Mouse (Mus musculus) ES-Bruce4 (cell line): ENCODE measurements around the gene Ank3. TPM values are rescaled to one million over a fixed set of nuclear protein-coding genes. Genes with fewer than 3 reads are reported as not detected.

ENCODE experiments used
- H3K27ac ChIP-seq: 2 replicates; pipeline ENCODE4 v1.5.1; 2012; ENCODE audit warnings: low read length, inconsistent platforms; ENCODE audit not compliant: insufficient read depth
- H3K27me3 ChIP-seq: 2 replicates; pipeline ENCODE4 v1.6.1; 2012; ENCODE audit warnings: mild to moderate bottlenecking, low read length, inconsistent platforms; ENCODE audit not compliant: control insufficient read depth, poor library complexity, insufficient read depth, severe bottlenecking
- H3K36me3 ChIP-seq: 2 replicates; pipeline ENCODE4 v1.6.1; 2012; ENCODE audit warnings: inconsistent platforms, mild to moderate bottlenecking, low read length, moderate library complexity; ENCODE audit not compliant: control insufficient read depth, poor library complexity, insufficient read depth, severe bottlenecking
- H3K4me1 ChIP-seq: one replicate; pipeline ENCODE4 v1.8.1; 2011; ENCODE audit warnings: low read length; ENCODE audit not compliant: control insufficient read depth, insufficient read depth
- H3K4me3 ChIP-seq: 2 replicates; pipeline ENCODE4 v1.5.1; 2011; ENCODE audit warnings: low read depth, mild to moderate bottlenecking, low read length
- H3K9ac ChIP-seq: 2 replicates; pipeline ENCODE4 v1.6.1; 2012; ENCODE audit warnings: low read depth, mild to moderate bottlenecking, inconsistent platforms; ENCODE audit not compliant: poor library complexity, severe bottlenecking
- H3K9me3 ChIP-seq: replicated peaks from 2 replicates; pipeline ENCODE4 v1.6.1; 2012; ENCODE audit warnings: mild to moderate bottlenecking, low read length, inconsistent platforms; ENCODE audit not compliant: control insufficient read depth, poor library complexity, insufficient read depth, severe bottlenecking
- CTCF ChIP-seq: IDR thresholded peaks from one replicate; pipeline ENCODE4 v1.8.1; 2011; ENCODE audit warnings: low read depth, low read length
- EP300 ChIP-seq: IDR thresholded peaks from 2 replicates; pipeline ENCODE4 v1.6.1; 2011; ENCODE audit warnings: low read depth, low read length; ENCODE audit not compliant: insufficient read depth
- POLR2A ChIP-seq: IDR thresholded peaks from one replicate; pipeline ENCODE4 v1.8.1; 2011; ENCODE audit warnings: low read length; ENCODE audit not compliant: insufficient read depth
- polyA plus RNA-seq: library from polyadenylated mRNA; stranded (reverse); fragments of >200 nt; gene quantifications from 2 replicates; pipeline ENCODE4 v1.2.4, GENCODE M21; 2011; ENCODE audit warnings: low read depth; ENCODE audit not compliant: missing spikeins, insufficient read depth, insufficient read length

The Ank3 gene
- polyA plus RNA-seq, 1 experiment, result 61.0 TPM

- Histone ChIP-seq H3K27me3 (no peaks in the 10 kb centered on the region), H3K9ac (no peak overlapping the region), H3K36me3 (no peaks in the 10 kb centered on the region), H3K4me1 (no peaks in the 10 kb centered on the region), H3K4me3 (no peak overlapping the region), H3K9me3 (no peaks in the 10 kb centered on the region), H3K27ac (no peak overlapping the region)
- TF ChIP-seq EP300 (no peak), CTCF (no peak), POLR2A (no peak)
Observed at GRCm38 (mm10) chr10:69777736-69778135, 379.2 kb downstream of the Ank3 start.

GRCm38 (mm10) chr10:69779246-69779645 lies 380.7 kb downstream of the Ank3 start:
- H3K4me1 ChIP-seq, result no peaks in the 10 kb centered on the region
- no peak overlapping the region for H3K4me3 ChIP-seq
- no peaks in the 10 kb centered on the region for H3K27me3 ChIP-seq
- H3K27ac ChIP-seq, result no peak overlapping the region
- TF ChIP-seq EP300 (no peak), CTCF (no peak), POLR2A (no peak)
- H3K9ac ChIP-seq, result no peak overlapping the region
- no peaks in the 10 kb centered on the region for H3K36me3 ChIP-seq
- no peaks in the 10 kb centered on the region for H3K9me3 ChIP-seq

GRCm38 (mm10) chr10:69781491-69781890 lies 382.9 kb downstream of the Ank3 start:
- TF ChIP-seq EP300, result no peak
- TF ChIP-seq POLR2A, result no peak
- peak; percentile 77 for TF ChIP-seq CTCF
- H3K4me1 ChIP-seq, result no peaks in the 10 kb centered on the region
- H3K4me3 ChIP-seq, result no peak overlapping the region
- H3K27ac ChIP-seq, result no peak overlapping the region
- no peaks in the 10 kb centered on the region for H3K36me3 ChIP-seq
- H3K9me3 ChIP-seq, result no peaks in the 10 kb centered on the region
- H3K9ac ChIP-seq, result no peak overlapping the region
- no peaks in the 10 kb centered on the region for H3K27me3 ChIP-seq

- H3K9me3 ChIP-seq, result no peaks in the 10 kb centered on the region
- H3K4me3 ChIP-seq, result no peak overlapping the region
- no peaks in the 10 kb centered on the region for H3K27me3 ChIP-seq
- H3K27ac ChIP-seq, result no peak overlapping the region
- TF ChIP-seq EP300 (no peak), POLR2A (no peak), CTCF (no peak)
- no peak overlapping the region for H3K9ac ChIP-seq
- no peaks in the 10 kb centered on the region for H3K4me1 ChIP-seq
- H3K36me3 ChIP-seq, result no peaks in the 10 kb centered on the region
Observed at GRCm38 (mm10) chr10:69785235-69785634, 386.7 kb downstream of the Ank3 start.

GRCm38 (mm10) chr10:69785692-69786091 lies 387.1 kb downstream of the Ank3 start:
- Histone ChIP-seq H3K27me3 (no peaks in the 10 kb centered on the region), H3K36me3 (no peaks in the 10 kb centered on the region), H3K9me3 (no peaks in the 10 kb centered on the region), H3K27ac (no peak overlapping the region), H3K4me1 (no peaks in the 10 kb centered on the region), H3K4me3 (no peak overlapping the region), H3K9ac (no peak overlapping the region)
- no peak for TF ChIP-seq CTCF
- no peak for TF ChIP-seq POLR2A
- TF ChIP-seq EP300, result no peak

- Histone ChIP-seq H3K36me3 (no peaks in the 10 kb centered on the region), H3K4me3 (no peak overlapping the region), H3K27ac (no peak overlapping the region), H3K9ac (no peak overlapping the region), H3K9me3 (no peaks in the 10 kb centered on the region), H3K4me1 (no peaks in the 10 kb centered on the region), H3K27me3 (no peaks in the 10 kb centered on the region)
- TF ChIP-seq CTCF (no peak), EP300 (no peak), POLR2A (no peak)
Observed at GRCm38 (mm10) chr10:69786220-69786993, 387.8 kb downstream of the Ank3 start.
